Mouse (Mus musculus): Measurements from ENCODE around the gene Nmur1.
A peak's percentile ranks its signal among the peaks of the same experiment; 100 is the strongest.

Nmur1 gene

DNA sequence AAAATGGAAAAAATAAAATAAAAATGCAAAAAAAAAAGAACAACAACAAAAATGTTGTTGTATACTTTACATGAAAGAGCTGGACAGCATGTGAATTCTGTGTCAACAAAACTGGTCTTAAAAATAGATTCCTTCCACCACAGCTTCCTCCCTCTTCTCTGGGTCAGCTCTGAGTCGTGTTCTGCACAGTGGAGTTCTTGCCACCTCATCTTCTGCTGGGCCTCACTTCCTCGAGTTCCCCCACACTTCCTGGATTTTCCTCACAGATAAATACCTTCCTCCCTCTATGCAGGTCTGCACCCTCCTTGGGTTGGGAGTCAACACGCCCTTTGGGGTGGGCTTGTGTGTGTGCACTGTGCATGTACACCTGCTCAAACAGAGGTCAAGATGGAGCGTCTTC lies 19.7 kb downstream of the Nmur1 start:
- no peak for DNase-seq

DNA sequence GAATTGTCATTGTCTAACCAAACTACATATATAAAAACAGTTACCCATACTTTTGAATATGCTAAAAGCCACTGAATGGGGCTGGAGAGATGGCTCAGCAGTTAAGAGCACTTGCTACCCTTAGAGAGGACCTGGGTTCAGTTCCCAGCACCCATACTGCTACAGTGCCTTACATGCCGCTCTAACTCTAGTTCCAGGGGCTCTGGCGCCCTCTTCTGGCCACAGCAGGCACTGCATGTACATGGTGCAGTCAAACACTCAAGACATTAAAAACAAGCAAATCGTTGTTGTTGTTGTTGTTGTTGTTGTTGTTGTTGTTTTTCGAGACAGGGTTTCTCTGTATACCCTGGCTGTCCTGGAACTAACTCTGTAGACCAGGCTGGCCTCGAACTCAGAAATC lies 21.2 kb downstream of the Nmur1 start:
- DNase-seq = peak in 1 of 2 experiments; percentile 49

DNA sequence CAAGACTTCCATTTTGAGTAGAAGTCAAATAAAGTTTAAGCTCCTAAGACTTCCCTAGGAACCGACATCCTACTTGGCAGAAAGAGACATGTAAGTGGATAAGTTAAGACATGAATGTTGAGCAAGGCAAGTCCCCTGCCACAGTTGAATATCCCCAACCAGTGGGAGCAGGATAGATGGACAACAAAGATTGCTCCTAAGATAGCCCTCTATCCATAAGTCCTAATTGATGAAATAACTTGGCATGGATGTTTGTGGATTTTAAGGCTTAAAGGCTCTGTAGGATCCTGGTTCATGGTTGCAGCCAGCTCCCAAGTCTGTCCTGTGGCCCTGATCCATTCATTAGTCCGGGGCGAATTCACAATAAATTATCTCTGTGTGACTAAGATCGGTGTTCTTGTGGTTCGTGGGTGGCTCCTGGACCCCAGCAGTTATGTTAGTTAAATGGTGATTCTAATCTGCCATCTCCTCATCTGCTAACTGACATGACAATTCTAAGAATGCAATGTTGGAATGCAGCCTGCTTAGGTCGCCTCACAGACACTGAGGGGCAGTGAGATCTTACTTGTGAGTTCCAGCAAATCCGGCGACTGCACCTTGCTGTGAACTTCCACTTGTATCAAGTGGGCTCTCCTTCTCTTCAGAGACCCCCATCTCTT lies 25.8 kb downstream of the Nmur1 start:
- DNase-seq = no peak

DNA sequence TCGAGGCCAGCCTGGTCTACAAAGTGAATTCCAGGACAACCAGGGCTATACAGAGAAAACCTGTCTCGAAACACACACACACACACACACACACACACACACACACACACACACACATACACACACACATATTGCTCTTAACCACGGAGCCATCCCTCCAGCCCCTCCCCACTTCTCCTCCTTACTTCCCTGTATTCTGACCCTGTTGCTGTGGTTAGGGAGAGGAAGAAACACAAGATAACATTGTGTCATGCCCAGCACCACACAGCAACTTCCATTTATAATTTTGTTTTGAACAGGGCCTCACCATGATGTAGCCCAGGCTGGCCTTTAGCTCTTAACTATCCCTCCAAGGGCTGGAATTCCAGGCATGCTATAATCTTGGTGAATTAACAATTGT lies 26.7 kb downstream of the Nmur1 start:
- no peak for DNase-seq

DNA sequence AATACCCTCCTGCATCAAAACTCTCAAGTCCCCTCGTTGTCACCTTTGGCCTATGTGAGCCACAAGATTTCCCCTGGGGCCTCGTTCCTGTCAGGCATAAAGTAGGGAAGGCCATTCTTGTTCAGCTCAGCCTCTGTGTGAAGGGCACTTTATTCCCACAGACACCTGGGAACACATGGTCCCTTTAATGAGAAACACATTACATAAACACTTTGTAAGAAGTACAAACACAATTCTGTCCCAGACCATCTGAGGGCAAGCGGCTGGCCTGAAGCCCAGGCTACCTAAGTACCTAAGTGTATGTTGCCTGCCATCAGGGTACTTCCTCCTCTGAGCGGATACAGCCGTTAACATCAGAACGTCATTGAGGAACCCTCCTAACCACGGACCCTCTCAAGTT lies 27.8 kb downstream of the Nmur1 start:
- DNase-seq = no peak

DNA sequence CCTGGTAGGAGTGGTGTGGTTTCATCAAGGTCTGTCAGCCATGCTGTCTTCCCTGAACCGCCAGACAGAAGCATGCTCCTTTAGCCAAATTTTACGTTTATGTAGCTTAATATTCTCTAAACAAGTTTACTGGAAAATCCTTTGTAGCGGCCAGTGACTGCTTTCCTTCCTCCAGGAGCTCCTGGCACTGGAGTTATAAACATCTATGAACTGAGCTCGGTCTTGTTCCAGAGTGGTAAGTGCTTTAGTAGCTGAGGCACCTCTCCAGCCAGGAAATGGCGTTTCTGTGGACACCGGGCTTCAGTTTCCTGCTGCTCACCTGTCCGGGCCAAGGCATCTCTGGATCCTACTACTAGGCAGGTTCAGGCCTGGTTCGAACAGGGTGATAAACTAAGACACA lies 28.4 kb downstream of the Nmur1 start:
- DNase-seq = no peak

DNA sequence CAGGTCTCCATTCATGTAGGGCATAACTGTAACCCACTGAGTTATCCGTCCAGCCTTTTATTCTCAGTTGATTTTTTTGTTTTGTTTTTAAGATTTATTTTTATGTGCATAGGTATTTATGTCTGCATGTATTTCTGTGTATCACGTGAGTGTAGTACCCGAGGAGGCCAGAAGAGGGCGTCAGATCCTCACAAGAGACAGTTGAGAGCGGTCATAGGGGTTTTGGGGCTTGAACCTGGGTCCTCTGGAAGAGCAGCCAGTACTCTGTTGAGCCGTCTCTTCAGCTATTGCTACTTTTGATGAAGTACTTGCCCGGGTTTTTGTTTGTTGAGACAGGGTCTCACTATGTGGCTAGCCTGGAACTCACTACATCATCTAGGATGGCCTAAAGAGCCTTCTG lies 30.1 kb downstream of the Nmur1 start:
- DNase-seq = no peak

DNA sequence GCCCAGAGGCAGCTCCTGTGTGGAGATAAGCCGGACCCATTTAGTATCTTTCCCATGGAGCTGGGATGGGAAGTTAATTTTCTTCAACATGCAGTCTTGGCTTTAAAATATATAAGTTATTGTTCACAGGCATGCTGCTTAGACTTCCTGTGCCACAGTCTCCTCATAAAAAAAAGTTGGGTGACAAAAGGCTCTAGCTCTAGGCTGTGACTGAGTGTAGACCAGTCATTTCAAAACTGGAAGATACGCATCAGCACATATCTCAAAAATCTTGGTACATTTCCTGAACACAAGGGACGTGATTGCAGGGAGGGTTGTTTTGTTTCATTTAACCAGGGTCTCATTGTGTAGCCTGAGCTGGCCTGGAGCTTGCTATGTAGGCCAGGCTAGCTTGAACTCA lies 31.8 kb downstream of the Nmur1 start:
- DNase-seq = no peak

DNA sequence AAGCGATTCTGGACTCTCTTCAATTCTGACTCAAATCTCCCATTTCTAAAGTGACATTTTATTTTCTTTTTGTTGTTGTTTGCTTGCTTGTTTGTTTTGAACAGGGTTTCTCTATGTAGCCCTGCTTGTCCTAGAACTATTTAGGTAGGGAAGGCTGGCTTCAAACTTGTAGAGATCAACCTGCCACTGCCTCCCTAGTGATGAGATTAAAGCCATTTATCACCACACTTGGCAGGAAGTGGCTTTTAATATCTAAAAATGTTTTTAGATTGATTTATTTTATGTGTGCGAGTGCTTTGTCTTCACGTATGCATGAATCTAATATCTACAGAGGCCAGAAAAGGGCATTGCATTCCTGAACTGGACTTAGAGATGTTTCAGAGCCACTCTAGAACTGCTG lies 32.8 kb downstream of the Nmur1 start:
- DNase-seq = no peak

DNA sequence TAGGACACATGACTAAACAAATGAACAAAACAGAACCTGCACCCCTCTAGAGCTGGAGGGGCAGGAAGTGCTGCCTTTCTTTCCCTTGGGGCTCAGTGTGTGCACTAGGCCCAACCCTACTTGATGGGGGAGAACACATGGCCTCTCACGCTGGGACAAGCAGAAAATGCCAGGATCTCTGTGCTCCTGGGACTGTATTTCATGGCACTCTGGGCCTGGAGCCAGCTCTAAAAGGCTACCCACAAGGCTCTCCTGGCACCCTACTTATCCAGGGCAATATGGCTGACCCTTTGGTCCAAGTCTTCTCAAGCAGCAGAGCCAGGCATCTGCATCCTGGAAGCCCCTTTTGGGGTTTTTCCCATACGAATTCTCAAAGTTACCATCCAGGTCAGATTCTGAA lies 34.6 kb downstream of the Nmur1 start:
- DNase-seq = no peak

DNA sequence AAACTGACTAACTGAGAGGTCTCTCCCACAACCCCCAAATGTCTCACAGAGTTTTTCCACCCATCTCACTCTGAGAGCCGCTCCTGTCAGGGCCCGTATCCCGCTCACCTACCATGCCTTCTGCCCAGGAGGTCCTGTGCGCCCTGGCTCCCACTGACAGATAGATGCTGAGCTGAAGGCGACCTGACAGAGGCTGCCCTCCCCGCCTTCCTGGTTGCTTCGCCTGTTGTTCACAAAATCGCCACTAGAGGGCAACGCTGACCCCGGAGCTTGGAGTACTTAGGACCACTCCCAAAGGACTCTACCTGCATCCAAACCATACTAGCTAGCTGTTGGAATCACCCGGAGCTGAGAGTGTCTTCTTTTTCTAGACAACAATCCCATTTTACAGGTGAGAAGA lies 36.8 kb downstream of the Nmur1 start:
- peak; percentile 79 to 86 for DNase-seq

DNA sequence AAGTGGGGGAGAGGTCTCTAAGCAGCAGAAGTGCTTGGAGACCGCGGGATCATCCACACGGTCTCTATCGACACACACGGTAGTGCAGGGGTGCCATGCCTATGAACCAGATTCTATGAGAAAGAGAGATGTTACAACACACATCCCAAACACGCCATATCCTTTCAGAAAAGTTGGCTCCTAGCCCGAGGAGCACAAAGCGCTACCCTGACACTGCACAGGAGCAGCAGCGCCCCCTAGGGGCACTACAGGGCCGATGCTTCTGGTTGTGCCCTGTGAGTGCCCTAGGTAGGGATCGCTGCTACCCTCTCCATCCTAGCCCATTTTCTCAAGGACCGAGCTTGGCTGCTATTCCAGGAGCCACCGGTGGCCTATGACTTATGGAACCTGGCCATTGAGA lies 45.0 kb downstream of the Nmur1 start:
- DNase-seq = peak; percentile 44 to 46

DNA sequence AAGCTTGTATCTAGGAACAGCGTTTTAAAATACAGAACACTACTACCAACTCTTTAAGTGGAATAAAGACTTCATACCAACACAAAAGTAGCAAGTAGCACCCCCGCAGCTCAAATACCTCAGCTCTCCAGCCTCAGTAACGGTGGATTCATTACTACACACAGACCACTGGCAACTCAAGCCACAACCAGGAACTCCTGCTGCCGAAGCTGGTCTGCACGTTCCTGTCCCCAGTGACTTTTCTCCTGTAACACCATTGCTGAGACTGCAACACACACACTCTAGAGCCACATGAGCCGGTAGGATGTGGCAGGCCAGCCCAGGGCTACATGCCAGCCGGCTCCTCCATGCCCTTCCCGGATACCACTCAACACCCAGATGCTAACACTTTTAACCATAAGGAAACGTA lies 46.9 kb downstream of the Nmur1 start:
- DNase-seq = no peak

DNA sequence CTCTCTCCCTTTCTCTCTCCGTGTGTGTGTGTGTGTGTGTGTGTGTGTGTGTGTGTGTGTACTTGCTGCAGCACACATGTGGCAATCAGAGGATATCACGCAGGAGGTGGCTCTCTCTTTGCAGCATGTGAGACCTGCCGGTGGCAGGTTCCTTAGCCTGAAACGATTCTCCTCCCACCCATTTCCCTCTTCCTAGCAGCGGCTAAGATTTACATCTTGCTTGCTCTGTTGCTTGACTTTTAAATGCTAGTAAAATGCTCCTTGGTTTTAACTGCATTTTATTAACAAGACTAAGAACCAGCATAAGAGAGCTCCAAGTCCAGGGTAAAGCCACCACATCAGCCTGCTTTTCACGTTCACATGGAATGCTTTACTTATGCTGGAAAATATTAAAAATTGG lies 47.4 kb downstream of the Nmur1 start:
- no peak for DNase-seq

DNA sequence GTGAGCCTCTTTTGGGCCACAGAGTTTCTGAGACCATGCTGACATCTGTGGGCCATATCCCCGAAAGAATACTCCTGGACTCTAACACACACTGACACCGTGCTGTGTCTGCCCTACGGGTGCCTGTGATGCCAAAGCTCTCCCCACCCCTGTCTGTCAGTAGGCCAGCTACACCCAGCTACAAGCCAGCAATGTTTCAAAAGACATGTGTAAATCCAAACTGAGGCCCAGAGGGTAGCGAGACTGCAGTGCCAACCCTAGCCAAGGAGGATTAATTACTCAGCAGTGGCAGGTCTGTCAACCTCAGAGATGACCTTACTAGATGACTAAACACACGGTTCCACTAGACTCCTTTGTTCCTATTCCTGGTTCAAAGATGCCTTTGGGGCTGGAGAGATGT lies 49.7 kb downstream of the Nmur1 start:
- no peak for DNase-seq

DNA sequence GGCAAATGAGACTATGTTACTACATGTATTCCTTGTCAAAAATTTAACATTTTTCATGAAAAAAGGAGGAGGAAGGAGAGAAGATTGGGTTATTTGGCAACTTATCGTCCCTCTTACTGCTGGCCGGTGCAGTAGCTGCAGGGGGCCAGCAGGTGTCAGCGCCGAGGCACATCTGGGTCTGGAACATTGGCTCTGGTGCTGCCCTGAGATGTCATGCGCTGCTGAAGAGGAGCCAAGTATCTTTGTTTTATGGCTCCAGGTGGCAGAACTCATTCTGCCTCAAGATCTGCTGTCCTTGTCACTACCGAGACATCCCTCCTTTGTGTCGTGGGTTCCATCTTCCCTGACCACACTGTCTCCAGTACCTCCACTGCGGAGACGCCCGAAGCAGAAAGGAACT lies 54.0 kb downstream of the Nmur1 start:
- peak; percentile 61 to 62 for DNase-seq

DNA sequence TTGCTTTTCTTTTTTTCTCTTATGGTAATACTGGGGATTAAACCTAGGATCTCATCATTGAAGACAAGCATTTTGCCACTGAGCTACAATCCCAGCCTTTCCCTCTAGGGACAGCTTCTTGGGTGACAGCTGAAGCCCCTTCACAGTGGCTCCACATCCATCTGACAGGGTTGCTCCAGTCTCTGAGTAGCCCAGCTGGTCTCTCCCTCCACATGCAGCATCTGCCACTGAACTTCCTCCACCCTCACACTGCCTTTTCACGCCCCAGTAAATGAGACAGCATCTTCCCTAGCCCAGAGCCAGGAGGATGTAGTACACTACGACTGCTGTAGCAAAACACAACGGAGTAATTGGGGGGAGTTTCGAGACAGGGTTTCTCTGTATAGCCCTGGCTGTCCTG lies 57.9 kb downstream of the Nmur1 start:
- DNase-seq = no peak

DNA sequence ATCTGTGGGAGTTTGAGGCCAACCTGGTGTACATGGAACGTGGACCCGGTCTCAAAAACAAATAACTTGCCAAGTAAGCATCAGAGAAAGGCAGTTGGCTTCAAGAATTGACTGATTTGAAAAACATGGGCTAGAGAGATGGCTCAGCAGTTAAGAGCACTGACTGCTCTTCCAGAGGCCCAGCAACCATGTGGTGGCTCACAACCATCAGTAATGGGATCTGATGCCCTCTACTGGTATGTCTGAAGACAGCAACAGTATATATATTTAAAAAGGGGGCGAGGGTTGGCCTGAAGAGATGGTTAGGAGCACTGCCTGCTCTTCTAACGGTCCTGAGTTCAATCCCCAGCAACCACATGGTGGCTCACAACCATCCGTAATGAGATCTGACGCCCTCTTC lies 62.4 kb downstream of the Nmur1 start:
- DNase-seq = no peak

DNA sequence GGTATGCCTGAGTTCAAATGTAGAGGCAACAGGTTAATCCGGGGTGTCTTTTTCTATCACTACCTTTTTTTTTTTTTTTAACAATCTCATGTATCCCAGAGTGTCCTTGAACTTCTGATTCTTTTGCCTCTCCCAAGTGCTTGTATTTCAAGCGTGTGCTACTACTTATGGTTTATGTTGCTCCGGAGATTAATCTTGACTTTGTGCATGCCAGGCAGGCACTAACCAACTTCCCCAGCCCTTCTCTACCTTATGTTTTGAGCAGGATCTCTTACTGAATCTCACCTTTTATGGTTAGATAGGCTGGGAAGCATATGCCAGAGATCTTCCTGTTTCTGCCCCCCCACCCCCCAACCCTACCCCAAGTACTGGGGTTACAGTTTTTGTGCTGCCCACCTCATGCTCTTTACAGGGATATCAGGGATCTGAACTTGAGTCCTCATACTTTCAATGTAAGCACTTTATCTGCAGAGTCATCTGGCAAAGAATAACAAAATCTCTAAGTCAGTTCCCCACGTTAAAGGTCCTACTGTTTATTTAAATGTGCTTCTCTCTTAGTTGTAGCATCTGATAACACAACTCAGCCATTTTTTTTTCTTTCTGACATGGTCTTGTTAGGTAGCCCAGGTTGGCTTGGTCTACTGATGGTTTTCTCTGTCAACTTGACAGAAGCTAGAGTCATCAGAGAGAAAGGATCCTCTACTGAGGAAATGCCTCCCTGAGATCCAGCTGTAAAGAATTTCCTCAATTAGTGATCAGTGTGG lies 64.0 kb downstream of the Nmur1 start:
- DNase-seq = no peak

DNA sequence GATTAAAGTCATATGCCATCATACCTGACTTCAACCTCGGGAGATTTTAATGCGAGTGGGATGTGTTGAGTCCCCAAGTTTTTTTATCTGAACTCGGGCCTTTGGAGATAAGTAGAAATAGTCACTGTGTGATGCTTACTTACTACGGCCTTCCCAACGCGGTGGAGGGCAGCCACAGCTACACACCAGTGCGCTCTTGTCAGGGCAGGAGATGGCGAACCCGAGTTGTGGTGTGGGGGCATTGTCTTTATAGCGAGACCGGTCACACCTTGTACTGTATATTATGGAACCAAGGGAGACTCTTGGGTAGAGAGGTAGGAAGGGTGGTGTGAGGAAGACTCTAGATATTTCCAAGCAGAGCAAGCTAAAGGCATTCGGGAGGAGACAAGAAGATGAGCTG lies 65.6 kb downstream of the Nmur1 start:
- DNase-seq = no peak

DNA sequence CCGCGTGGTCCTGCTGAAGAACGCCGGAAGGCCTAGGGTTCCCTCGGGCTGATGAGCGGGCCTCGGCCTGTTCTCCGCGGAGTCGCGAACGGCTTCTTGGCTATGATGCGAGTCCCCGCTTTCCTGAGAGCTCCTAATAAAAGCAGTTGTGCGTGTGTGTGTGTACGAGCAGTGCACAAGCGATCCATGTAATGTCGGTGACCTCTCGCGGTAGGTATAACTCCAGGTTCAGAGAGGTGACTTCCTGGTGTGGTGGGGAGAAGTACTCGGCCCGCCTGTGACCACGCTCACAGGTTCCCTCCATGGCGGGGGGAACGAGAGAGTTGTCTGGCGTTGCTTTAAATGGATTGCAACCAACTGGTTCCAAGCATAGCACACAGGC lies 66.2 kb downstream of the Nmur1 start:
- DNase-seq = no peak

DNA sequence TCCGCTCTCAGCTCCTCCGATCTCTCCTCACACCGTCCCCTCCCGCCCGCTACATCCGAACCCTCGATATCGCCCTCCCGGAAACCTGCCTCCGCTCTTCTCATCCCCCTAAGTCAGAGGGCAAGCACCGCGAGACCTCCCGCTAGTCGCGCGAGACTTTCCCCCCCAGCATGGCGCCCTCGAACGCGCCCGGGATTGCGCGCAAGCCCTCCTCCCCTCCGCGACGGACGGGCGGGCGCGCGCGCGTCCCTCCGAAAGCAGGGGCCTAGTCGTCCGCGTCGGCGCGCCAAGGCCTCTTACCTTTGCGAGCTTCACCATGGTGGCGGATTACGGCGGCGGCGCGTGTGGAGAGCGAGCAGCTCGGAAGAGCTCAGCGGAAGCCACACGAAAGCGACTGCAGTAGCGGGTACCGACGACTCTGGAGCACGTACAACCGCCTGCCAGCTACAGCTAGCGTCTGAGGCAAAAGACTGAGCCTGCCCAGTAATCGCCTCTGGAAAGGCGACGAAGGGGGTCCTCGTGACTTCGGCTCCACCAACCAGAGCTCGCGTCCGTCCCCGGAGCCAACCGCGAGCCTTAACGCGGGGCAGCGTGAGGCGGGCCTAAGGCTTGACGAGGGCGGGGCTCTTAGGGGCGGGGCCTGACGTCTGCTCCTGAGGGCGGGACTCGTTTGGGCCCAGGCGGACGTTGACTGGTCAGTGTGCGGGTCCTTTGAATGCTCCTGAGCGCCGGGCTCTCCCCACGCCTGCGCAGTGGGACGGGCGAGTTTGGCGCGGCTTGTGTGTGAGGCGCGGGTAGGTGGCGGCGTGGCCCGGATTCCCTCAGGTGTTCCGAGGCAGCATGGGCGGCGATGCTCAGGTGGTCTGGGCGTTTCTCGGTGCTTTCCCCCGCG lies 66.9 kb downstream of the Nmur1 start, which contains the start of gene Ncl:
TSS of gene Ncl (minus strand) at position 495 of the 892 bp plus-strand sequence.
- DNase-seq = peak; percentile 96 to 98

DNA sequence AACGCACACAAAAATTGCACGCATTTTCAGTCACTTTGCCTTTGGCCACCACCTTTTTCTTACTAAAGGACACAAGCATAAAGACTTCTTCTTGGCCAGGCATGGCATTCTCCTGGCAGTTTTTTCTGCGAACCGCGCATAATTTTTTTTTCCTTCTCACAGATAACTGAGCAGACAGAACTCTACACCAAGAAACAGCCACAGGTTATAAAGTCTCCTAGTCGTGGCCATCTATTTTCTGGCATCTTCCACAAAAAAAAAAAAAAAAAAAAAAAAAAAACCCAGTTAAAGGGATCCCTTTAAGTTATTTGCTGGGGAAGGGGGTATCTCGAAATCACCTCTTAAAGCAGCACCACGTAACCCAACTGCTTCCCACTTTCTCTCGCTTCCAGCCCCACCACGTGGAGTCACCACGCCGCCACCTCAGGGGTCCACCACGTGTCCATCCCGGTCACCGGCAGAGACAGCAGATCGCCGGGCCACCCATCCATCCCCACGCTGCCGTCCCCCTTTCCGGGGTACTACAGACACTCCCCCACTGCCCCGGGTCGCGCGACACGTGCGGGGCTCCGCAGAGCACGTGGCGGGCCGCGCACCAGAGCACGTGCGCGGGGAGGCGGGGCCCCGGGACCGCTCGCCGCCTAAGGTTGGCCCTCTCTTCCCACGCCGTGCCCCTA lies 67.7 kb downstream of the Nmur1 start:
- no peak for DNase-seq

Measured in thymus, postnatal 36 days (tissue).